Mouse (Mus musculus) stomach, postnatal 0 days (tissue): ENCODE results near the gene Mettl5.

ENCODE experiments used
- CTCF ChIP-seq: IDR thresholded peaks from 2 replicates; pipeline ENCODE4 v1.5.1; 2016; ENCODE audit warnings: antibody characterized with exemption, low read depth, mild to moderate bottlenecking, moderate library complexity
- EP300 ChIP-seq: optimal IDR thresholded peaks from 2 replicates; pipeline ENCODE3; 2016; ENCODE audit warnings: antibody characterized with exemption

- TF ChIP-seq CTCF (no peak), EP300 (no peak)
Observed at GRCm38 (mm10) chr2:69849215-69849614, 36.2 kb downstream of the Mettl5 start.
